Mouse (Mus musculus) limb, embryonic 11.5 days (tissue): Measurements from ENCODE around the gene Lrrc10b. TPM values are rescaled to one million over a fixed set of nuclear protein-coding genes. Genes with fewer than 3 reads are reported as not detected.

ENCODE experiments used
- ATAC-seq: fragments of 200-750 bp; cut with Nextera tagmentation; 2 replicates; pipeline ENCODE4 v1.8.0; 2017; ENCODE audit warnings: low read depth; ENCODE audit not compliant: insufficient number of reproducible peaks, low FRiP score, low TSS enrichment
- DNase-seq: peaks from one replicate; pipeline ENCODE4 v3.0.0-alpha.2; 2015; ENCODE audit warnings: low spot score
- H3K27ac ChIP-seq: fragments of 300-500 bp; sonication (generic); replicated peaks from 2 replicates; pipeline ENCODE4 v1.5.1; 2014; ENCODE audit warnings: low read depth, mild to moderate bottlenecking, low read length
- H3K27me3 ChIP-seq: fragments of 300-500 bp; sonication (generic); 2 replicates; pipeline ENCODE4 v1.6.1; 2014; ENCODE audit warnings: mild to moderate bottlenecking, low read length, mixed read lengths; ENCODE audit not compliant: control insufficient read depth, insufficient read depth
- H3K36me3 ChIP-seq: fragments of 300-500 bp; sonication (generic); 2 replicates; pipeline ENCODE4 v1.6.1; 2014; ENCODE audit warnings: mild to moderate bottlenecking, low read length, moderate library complexity, mixed read lengths; ENCODE audit not compliant: control insufficient read depth, insufficient read depth
- H3K4me1 ChIP-seq: fragments of 300-500 bp; sonication (generic); 2 replicates; pipeline ENCODE4 v1.6.1; 2014; ENCODE audit warnings: low read length, mixed read lengths; ENCODE audit not compliant: control insufficient read depth, insufficient read depth
- H3K4me2 ChIP-seq: fragments of 300-500 bp; sonication (generic); 2 replicates; pipeline ENCODE4 v1.6.1; 2014; ENCODE audit warnings: low read depth, mild to moderate bottlenecking, moderate library complexity; ENCODE audit not compliant: severe bottlenecking
- H3K4me3 ChIP-seq: fragments of 300-500 bp; sonication (generic); 2 replicates; pipeline ENCODE4 v1.5.1; 2014; ENCODE audit warnings: low read depth, low read length
- H3K9ac ChIP-seq: fragments of 300-500 bp; sonication (generic); 2 replicates; pipeline ENCODE4 v1.6.1; 2014; ENCODE audit warnings: mild to moderate bottlenecking, low read length
- H3K9me3 ChIP-seq: fragments of 300-500 bp; sonication (generic); 2 replicates; pipeline ENCODE4 v1.6.1; 2016; ENCODE audit warnings: low read length; ENCODE audit not compliant: control insufficient read depth
- WGBS: fragments of 180-500 bp; shearing (Covaris S2); extraction: QIAGEN DNeasy Blood & Tissue Kit; methylation state at CpG from one replicate; pipeline ENCODE4 v1.1.7; 2014; 5-methylcytosine and 5-hydroxymethylcytosine counted together
- polyA plus RNA-seq: library from polyadenylated mRNA; unstranded; fragments of >200 nt; fragmentation: Nextera tagmentation; extraction: Ambion mirVana; gene quantifications from 2 replicates; pipeline ENCODE4 v1.2.1, GENCODE M21; 2014

Lrrc10b gene
- polyA plus RNA-seq, 1 experiment from 2014 or later, result not detected

DNA sequence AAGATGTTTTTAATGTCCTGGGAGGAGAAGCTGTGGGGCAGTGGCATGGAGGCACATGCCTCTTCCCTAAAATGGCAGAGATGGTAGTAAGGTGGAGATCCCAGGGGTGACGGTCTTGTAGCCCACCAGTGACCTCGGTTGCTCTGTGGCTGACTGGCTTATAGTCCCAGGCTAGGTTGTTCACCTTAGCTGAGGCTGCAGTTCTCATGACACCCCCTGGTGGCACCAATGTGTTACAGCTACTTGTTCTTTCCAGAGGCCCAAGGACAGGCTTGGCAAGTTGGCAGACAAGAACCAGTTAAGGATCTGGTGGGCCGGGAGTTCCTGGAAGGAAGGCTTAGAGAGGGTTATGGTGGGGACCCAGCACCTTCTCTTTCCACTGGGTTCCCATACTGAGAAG is 21.4 kb downstream of the Lrrc10b start:
- DNase-seq, result peak; percentile 77

DNA sequence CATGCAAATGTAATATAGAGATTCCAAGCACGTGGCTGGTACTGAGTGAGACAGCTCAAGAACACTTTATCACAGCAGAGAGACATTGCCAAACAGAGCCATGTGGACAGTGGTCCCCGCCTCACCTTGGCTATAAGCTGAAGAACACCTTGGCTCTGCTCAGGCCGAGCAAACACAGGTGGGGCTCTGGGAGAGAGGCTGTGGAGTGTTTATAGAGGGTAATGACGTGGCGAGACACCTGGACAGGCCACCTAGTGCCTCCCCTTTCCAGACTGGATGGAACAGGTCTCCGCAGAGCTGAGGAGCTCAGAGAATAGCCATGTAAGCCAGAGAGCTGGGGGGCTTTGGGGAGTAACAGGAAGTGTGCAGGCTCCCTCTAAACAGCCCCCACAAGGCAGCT is 22.3 kb downstream of the Lrrc10b start:
- 68% methylated on average over 6 of the region's 6 CpGs for WGBS
- Histone ChIP-seq H3K36me3 (no peaks in the 10 kb centered on the region), H3K4me1 (no peaks in the 10 kb centered on the region), H3K4me2 (no peak overlapping the region), H3K9ac (no peak overlapping the region), H3K9me3 (no peaks in the 10 kb centered on the region), H3K4me3 (no peak overlapping the region), H3K27ac (no peak overlapping the region), H3K27me3 (no peaks in the 10 kb centered on the region)
- DNase-seq (no peak), ATAC-seq (no peak)

More for the DNA sequence above, 21.4 kb downstream of the Lrrc10b start:
- no peak for ATAC-seq
- Histone ChIP-seq H3K4me3 (no peak overlapping the region), H3K27ac (no peak overlapping the region), H3K9me3 (no peaks in the 10 kb centered on the region), H3K27me3 (no peaks in the 10 kb centered on the region), H3K4me1 (no peaks in the 10 kb centered on the region), H3K9ac (no peak overlapping the region), H3K4me2 (no peak overlapping the region), H3K36me3 (no peaks in the 10 kb centered on the region)
- WGBS, result 37% methylated on average over 3 of the region's 3 CpGs

DNA sequence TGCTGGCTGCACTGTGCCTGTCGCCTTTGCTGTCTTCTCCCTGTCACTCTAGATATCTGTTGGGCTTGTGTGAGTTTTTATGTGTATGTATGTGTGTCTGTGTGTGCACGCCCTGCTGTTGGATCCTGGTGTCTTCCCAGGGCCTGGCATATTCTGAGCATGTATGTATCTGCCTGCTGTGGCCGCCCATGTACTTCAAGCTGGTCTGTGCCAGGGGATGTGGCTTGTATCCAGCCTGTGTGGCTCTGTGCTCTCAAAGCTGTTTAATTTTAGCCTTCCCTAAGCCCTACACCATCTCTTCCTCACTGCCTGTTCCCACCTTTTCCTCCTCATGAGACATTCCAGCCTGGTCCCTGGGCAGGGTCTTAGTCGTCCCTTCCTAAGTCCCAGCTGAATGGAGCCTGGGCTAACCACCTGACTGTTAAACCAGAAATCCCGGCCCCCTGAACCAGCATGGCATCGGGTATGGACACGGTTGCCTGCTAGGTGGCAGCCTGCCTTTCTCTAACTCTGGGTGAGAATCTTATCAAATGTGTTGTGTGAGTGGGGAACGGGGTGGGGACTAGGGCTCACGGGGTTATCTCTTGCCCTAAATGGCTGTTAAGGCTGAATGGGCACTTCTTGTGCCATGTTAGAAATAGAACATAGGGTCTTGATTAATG is 23.3 kb downstream of the Lrrc10b start:
- ATAC-seq, result no peak

DNA sequence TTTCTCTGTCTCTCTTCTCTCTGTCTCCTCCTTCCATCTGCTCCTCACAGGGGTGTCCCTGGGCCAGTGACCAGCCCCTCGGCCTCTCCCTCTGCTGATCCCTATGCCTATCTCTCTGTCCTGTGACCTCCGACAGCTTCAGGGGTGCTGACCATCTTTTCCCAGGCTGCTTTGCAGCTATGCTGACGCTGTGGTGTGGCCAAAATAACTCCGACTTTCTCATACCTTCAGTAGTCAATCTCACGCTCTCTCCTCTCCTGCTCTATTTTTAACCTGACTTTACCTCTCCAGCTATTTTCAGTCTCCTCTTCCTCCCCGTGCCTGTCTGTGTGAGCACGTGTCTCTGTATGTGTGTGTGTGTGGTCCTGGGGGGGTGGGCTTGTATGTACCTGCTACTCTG is 24.0 kb downstream of the Lrrc10b start:
- whole genome bisulfite sequencing, result 77% methylated on average over 7 of the region's 7 CpGs
- Histone ChIP-seq H3K27ac (no peak overlapping the region), H3K27me3 (no peaks in the 10 kb centered on the region), H3K4me2 (no peak overlapping the region), H3K36me3 (no peaks in the 10 kb centered on the region), H3K9ac (no peak overlapping the region), H3K9me3 (no peaks in the 10 kb centered on the region), H3K4me3 (no peak overlapping the region), H3K4me1 (no peaks in the 10 kb centered on the region)
- ATAC-seq, result no peak
- DNase-seq, result no peak

More for the DNA sequence above, 23.3 kb downstream of the Lrrc10b start:
- H3K27me3 ChIP-seq, result no peaks in the 10 kb centered on the region
- H3K36me3 ChIP-seq, result no peaks in the 10 kb centered on the region
- H3K4me1 ChIP-seq, result no peaks in the 10 kb centered on the region
- no peaks in the 10 kb centered on the region for H3K9me3 ChIP-seq
- H3K4me2 ChIP-seq, result no peak overlapping the region
- H3K9ac ChIP-seq, result no peak overlapping the region
- H3K27ac ChIP-seq, result no peak overlapping the region
- WGBS, result 69% methylated on average over 9 of the region's 9 CpGs
- DNase-seq, result no peak
- H3K4me3 ChIP-seq, result no peak overlapping the region

DNA sequence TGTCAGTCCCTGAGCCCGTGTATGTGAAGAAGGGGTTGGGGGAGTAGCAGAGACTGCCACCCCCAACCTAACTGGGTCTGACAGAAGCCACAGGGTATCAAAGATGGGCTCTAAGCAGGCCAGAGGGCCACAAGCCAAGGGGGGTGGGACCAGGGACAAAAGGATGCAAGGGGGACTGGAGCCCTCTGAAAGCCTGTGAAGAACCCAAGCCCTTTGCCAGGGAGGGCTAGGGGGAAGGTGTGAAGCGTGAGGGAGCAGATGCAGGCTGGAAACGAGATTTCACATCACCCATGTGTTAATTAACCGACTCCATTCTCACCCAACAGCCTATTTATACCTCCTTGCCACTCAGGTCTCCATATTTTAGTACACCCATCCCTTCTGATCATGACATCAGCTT is 25.4 kb downstream of the Lrrc10b start:
- no peak overlapping the region for H3K4me3 ChIP-seq
- H3K4me2 ChIP-seq, result no peak overlapping the region
- 22% methylated on average over 4 of the region's 4 CpGs for WGBS
- H3K36me3 ChIP-seq, result no peaks in the 10 kb centered on the region
- ATAC-seq (no peak), DNase-seq (no peak)
- peaks cover 11% of the 10 kb centered on the region; the same call in 1 of the 2 replicates for H3K4me1 ChIP-seq
- H3K27ac ChIP-seq, result no peak overlapping the region
- H3K27me3 ChIP-seq, result no peaks in the 10 kb centered on the region
- no peaks in the 10 kb centered on the region for H3K9me3 ChIP-seq
- H3K9ac ChIP-seq, result no peak overlapping the region

DNA sequence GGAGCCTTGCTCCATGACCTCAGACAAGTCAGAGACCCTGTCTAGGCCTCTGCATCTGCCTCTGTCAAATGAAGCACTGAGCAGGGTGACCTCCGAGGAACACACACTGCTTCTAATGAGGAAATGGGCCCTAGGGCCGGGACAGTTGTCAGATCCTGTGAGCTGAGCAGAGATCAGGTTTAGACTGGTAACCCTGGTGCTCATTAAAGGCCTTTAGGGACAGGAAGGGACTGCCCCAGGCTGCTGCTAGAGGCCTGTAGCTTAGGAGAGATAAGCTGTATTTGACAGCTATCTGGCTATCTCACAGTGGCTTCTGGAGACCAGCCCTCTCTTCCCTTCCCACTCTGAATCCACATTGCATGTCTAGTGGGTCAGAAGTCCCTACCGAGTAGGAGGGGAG is 25.9 kb downstream of the Lrrc10b start:
- DNase-seq, result no peak
- Histone ChIP-seq H3K9me3 (no peaks in the 10 kb centered on the region), H3K9ac (no peak overlapping the region), H3K4me3 (no peak overlapping the region), H3K36me3 (no peaks in the 10 kb centered on the region), H3K4me2 (no peak overlapping the region), H3K4me1 (peaks cover 15% of the 10 kb centered on the region), H3K27me3 (no peaks in the 10 kb centered on the region), H3K27ac (no peak overlapping the region)
- no peak for ATAC-seq
- 12% methylated on average over 3 of the region's 3 CpGs for WGBS

DNA sequence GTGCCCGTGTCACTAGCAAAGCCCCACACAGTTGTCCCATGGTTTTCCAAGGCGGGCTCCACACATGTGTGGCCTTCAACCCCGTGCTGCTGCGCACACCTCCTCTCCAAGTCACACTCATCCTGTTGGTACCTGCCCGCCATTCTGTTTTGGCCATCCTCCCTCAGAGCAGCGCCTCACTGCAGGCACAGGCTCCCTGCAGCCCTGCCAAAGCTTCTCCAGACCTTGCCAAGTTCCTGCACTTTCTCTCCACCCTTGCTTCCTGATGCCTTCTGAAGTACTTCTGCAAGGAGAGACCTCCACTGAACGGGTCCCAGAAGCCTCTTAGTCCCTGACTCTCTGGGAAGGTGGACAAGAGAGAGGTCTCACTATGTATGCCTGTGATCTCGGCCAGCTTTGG is 27.9 kb downstream of the Lrrc10b start:
- H3K4me3 ChIP-seq, result no peak overlapping the region
- no peaks in the 10 kb centered on the region for H3K27me3 ChIP-seq
- no peaks in the 10 kb centered on the region for H3K36me3 ChIP-seq
- H3K9me3 ChIP-seq, result no peaks in the 10 kb centered on the region
- H3K9ac ChIP-seq, result no peak overlapping the region
- 86% methylated on average over 8 of the region's 8 CpGs for WGBS
- DNase-seq (no peak), ATAC-seq (no peak)
- H3K4me2 ChIP-seq, result no peak overlapping the region
- peaks cover 24% of the 10 kb centered on the region for H3K4me1 ChIP-seq
- H3K27ac ChIP-seq, result no peak overlapping the region

DNA sequence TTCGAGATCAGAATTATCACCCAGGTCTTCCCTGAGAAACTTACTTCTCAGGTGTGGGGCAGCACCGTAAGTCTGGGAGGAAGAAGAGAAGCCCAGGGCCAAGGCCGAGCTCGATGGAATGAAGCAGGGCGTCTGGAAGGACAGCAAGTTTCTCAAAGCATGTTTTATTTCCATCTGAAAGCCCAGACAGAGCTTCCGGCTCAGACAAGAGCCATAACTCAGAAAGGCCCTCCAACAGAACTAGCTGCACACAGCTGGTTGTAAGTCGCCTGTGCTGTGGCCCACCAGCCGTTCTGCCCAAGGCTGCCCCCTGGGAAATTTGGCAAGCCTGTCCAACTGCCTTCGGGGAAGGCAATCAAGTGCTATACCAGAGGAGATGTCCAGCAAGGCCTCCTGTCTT is 29.8 kb downstream of the Lrrc10b start:
- Histone ChIP-seq H3K4me1 (peaks cover 28% of the 10 kb centered on the region), H3K27me3 (peaks cover 3% of the 10 kb centered on the region; the same call in 1 of the 2 replicates)

DNA sequence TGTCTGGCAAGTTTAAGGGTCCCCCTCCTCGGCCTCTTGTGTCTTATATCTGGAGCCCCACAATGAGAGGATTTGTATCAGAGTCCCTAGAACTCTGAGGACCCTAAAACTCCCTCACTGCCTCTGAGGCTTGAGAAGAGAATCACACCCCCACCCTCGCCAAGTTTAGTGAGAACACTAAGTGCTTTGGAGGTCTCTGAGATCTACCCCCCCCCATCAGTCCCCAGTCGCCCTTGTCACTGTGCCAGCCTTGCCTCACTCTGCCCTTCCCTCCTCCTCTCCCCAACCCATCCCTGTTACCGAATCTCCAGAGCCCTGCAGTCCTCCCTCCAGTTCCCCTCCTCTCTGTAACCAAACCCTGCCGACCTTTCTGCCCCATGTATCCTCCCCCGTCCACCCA is 30.5 kb downstream of the Lrrc10b start:
- Histone ChIP-seq H3K27ac (no peak overlapping the region), H3K9me3 (no peaks in the 10 kb centered on the region), H3K4me2 (no peak overlapping the region), H3K36me3 (no peaks in the 10 kb centered on the region), H3K9ac (no peak overlapping the region), H3K4me3 (no peak overlapping the region), H3K27me3 (peaks cover 3% of the 10 kb centered on the region; the same call in 1 of the 2 replicates), H3K4me1 (peaks cover 28% of the 10 kb centered on the region)
- 33% methylated on average over 6 of the region's 6 CpGs for WGBS
- ATAC-seq, result no peak
- no peak for DNase-seq

More for the DNA sequence above, 29.8 kb downstream of the Lrrc10b start:
- DNase-seq (peak; percentile 36), ATAC-seq (no peak)
- Histone ChIP-seq H3K9me3 (no peaks in the 10 kb centered on the region), H3K4me3 (no peak overlapping the region), H3K27ac (0 out of 2 replicates have a peak overlapping the region, but pooled peaks have one; percentile 6), H3K4me2 (no peak overlapping the region), H3K36me3 (no peaks in the 10 kb centered on the region), H3K9ac (no peak overlapping the region)
- 53% methylated on average over 9 of the region's 9 CpGs for WGBS
